Mouse (Mus musculus) thymus, postnatal 25 days (tissue): Measurements from ENCODE around the gene Pgpep1l.

Experiments used
- DNase-seq: peaks from one replicate; pipeline ENCODE4 v3.0.0; 2022

Gene Pgpep1l

DNA sequence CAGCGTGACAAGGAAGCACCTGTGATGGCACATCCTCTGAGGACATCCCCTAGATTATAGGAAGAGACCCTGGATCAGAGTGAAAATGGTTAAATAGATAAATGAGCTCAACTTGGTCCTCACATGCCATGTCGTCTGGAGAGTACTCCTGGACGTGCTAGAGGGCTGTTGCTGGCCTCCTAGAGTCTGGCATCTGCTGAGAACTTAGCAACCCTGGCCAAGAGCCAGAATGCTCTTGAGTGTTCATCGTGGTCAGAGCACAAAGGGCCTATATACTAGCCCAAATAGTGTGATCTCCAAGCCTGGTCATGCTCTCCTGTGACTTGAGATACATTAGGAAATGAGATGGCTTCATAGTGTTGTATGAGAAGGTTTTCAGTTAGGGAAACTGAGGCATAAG lies 53.6 kb downstream of the Pgpep1l start:
- DNase-seq: no peak

DNA sequence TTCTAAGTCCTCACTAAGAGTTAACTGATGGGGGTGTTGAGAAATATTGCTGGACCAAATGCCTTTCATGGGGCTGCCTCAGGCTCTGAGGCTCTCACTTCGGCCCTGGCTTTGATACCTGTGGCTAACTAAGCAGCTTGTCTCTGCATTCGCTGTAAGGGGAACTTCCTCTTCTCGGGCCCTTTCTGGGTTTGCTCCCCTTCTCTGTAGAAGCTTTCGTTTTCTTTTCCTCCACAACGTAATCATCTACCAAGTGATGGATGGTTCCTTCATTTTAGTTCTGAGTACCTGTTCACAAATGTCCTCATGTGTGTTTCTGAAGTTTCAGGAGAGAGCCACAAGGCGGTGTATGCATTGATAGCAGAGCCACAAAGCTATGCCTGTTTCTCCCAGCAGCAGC lies 55.0 kb downstream of the Pgpep1l start:
- no peak for DNase-seq

- DNase-seq: no peak
Measured at GRCm38 (mm10) chr7:68205776-68206427, 58.1 kb downstream of the Pgpep1l start.

GRCm38 (mm10) chr7:68199609-68200008 lies 64.4 kb downstream of the Pgpep1l start:
- no peak for DNase-seq

DNA sequence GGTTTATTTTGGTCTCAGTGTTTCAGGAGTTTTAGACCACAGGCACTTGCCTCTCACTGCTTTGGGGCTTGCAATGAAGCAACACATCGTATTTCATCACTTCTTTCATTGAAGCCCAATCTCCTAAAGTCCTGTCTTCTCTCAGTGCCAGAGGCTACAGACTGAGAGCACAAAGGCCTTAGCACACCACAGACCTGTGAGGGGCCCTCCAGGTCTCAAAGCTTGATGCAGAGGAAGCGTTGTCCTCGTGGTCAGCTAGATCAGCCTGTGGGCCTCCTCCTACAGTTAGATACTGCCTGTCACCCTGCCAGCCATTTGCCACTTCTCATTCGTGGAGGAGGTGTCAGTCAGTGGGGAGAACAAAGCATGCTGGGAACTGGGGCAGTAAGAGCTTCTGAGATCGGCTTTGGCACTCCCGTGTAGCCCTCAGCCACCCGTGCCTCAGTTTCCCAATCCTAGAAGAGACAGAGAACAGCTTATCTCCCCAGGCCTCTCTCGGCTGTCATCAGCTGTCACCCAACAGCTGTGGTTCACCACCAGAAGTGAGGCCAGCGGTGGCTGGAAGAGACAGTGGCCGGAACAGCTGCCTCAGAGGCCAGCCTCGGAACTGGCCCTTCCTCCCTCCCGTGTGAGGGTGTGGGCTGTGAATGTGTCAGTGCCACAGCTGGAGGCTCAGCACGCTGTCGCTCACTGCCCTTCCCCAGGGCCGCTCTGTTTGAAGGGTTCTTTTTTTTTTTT lies 69.9 kb downstream of the Pgpep1l start:
- DNase-seq: no peak

DNA sequence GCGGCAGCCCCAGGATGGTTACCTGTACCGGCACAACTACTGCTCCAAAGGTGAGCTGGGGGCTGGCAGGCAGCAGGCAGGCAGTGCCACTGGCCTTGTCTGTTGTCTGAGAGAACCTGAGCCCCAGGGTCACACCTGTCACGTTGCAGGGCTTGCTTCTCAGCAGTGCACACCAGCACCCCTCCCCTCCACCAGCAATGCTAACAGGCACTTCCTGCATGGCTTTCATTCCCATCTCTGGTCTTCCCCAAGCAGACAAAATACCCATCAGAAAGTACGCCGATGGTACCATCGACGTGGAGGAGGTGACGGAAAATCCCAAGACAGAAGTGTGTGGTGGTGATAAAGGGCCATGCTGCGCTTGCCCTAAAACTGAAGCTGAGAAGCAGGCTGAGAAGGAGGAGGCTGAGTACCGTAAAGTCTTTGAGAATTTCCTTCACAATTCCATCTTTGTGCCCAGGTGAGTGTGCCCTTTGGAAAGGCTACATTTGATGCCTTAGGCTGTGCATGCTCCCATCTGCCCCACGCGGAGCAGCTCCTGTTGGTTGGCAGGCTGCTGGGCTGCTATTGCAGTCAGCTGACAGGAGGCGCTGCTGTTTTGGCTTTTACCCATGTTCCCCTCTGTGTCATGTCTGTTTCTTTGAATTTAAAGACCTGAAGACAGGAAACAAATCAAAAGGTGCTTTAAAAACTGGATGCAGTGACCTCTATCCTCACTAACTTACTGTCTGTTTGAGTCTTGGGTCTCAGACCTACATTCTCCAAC lies 74.2 kb downstream of the Pgpep1l start:
- DNase-seq: peak; percentile 61

- DNase-seq: no peak
Measured at GRCm38 (mm10) chr7:68189211-68189610, 74.8 kb downstream of the Pgpep1l start.
